Mouse (Mus musculus) MEL (cell line): ENCODE measurements around the gene Slc36a1. TPM values are rescaled to one million over a fixed set of nuclear protein-coding genes. Genes with fewer than 3 reads are reported as not detected.

ENCODE experiments used
- DNase-seq: peaks from one replicate; pipeline ENCODE4 v3.0.0; 2011; ENCODE audit warnings: low read depth, low spot score
- H3K27ac ChIP-seq: 2 replicates; pipeline ENCODE4 v1.5.1; 2012; ENCODE audit warnings: low read depth, mild to moderate bottlenecking, control low read depth, low read length, moderate library complexity; ENCODE audit not compliant: control insufficient read depth
- H3K27me3 ChIP-seq, 2 experiments: fragments of 150-350 bp in 1 of 2; sonication (generic) in 1 of 2; 2 replicates each; pipeline ENCODE4 v1.6.1; 2012; ENCODE audit warnings: low read length in 2 of 2, mild to moderate bottlenecking in 2 of 2, improper control_type of control experiment in 1 of 2, moderate library complexity in 1 of 2; ENCODE audit not compliant: insufficient read depth in 2 of 2, control insufficient read depth in 1 of 2
- H3K36me3 ChIP-seq, 2 experiments: 2 replicates each; pipeline ENCODE4 v1.6.1; 2012 to 2014; ENCODE audit warnings: low read length in 2 of 2, improper control_type of control experiment in 1 of 2, inconsistent platforms in 1 of 2, mild to moderate bottlenecking in 1 of 2; ENCODE audit not compliant: insufficient read depth in 2 of 2, control insufficient read depth in 1 of 2
- H3K4me1 ChIP-seq, 2 experiments: fragments of 150-350 bp in 1 of 2; sonication (generic) in 1 of 2; 2 replicates each; pipeline ENCODE4 v1.6.1; 2012; ENCODE audit warnings: low read length in 2 of 2, improper control_type of control experiment in 1 of 2, mild to moderate bottlenecking in 1 of 2; ENCODE audit not compliant: insufficient read depth in 2 of 2, control insufficient read depth in 1 of 2
- H3K4me3 ChIP-seq, 2 experiments: fragments of 150-350 bp in 1 of 2; sonication (generic) in 1 of 2; 2 replicates each; pipeline ENCODE4 v1.5.1; 2012; ENCODE audit warnings: low read depth in 2 of 2, low read length in 2 of 2, mild to moderate bottlenecking in 2 of 2, moderate library complexity in 2 of 2, control low read depth in 1 of 2, improper control_type of control experiment in 1 of 2; ENCODE audit not compliant: control insufficient read depth in 1 of 2, insufficient read depth in 1 of 2
- H3K79me2 ChIP-seq: 2 replicates; pipeline ENCODE4 v1.6.1; 2012; ENCODE audit warnings: mild to moderate bottlenecking, low read length, moderate library complexity; ENCODE audit not compliant: control insufficient read depth, poor library complexity, insufficient read depth
- H3K9ac ChIP-seq: 2 replicates; pipeline ENCODE4 v1.6.1; 2012; ENCODE audit warnings: low read depth, mild to moderate bottlenecking, control low read depth, low read length, moderate library complexity; ENCODE audit not compliant: control insufficient read depth, poor library complexity, severe bottlenecking
- H3K9me3 ChIP-seq: fragments of 150-350 bp; sonication (generic); replicated peaks from 2 replicates; pipeline ENCODE4 v1.6.1; 2012; ENCODE audit warnings: mild to moderate bottlenecking, low read length, improper control_type of control experiment, moderate library complexity; ENCODE audit not compliant: insufficient read depth
- BHLHE40 ChIP-seq: IDR thresholded peaks from 2 replicates; pipeline ENCODE4 v1.6.1; 2012; ENCODE audit warnings: low read depth, mild to moderate bottlenecking, inconsistent platforms, low read length, improper control_type of control experiment, borderline replicate concordance
- CHD2 ChIP-seq: IDR thresholded peaks from 2 replicates; pipeline ENCODE4 v1.6.1; 2011; ENCODE audit warnings: low read length, improper control_type of control experiment
- CTCF ChIP-seq, 3 experiments: IDR thresholded peaks in 2 of 3; conservative IDR thresholded peaks in 1 of 3; 2 replicates each; pipeline ENCODE4 v1.5.1; 2011 to 2012; ENCODE audit warnings: low read length in 3 of 3, low read depth in 2 of 3, mild to moderate bottlenecking in 2 of 3, improper control_type of control experiment in 1 of 3, inconsistent platforms in 1 of 3, mixed read lengths in 1 of 3, moderate library complexity in 1 of 3; ENCODE audit not compliant: control insufficient read depth in 1 of 3, insufficient read depth in 1 of 3, poor library complexity in 1 of 3, severe bottlenecking in 1 of 3
- E2F4 ChIP-seq: IDR thresholded peaks from 2 replicates; pipeline ENCODE4 v1.6.1; 2011; ENCODE audit warnings: low read depth, low read length, improper control_type of control experiment, borderline replicate concordance
- ELF1 ChIP-seq: IDR thresholded peaks from 2 replicates; pipeline ENCODE4 v1.6.1; 2014; ENCODE audit warnings: low read depth, mild to moderate bottlenecking, inconsistent platforms, low read length, improper control_type of control experiment, moderate library complexity
- EP300 ChIP-seq, 2 experiments: IDR thresholded peaks; 2 replicates each; pipeline ENCODE4 v1.6.1; 2011; ENCODE audit warnings: improper control_type of control experiment in 2 of 2, low read length in 2 of 2, low read depth in 1 of 2, mild to moderate bottlenecking in 1 of 2
- ETS1 ChIP-seq: IDR thresholded peaks from 2 replicates; pipeline ENCODE4 v1.6.1; 2012; ENCODE audit warnings: low read depth, mild to moderate bottlenecking, inconsistent platforms, low read length, improper control_type of control experiment, moderate library complexity
- GABPA ChIP-seq: IDR thresholded peaks from 2 replicates; pipeline ENCODE4 v1.6.1; 2012; ENCODE audit warnings: low read depth, mild to moderate bottlenecking, inconsistent platforms, low read length, improper control_type of control experiment, moderate library complexity
- GATA1 ChIP-seq: IDR thresholded peaks from 2 replicates; pipeline ENCODE4 v1.6.1; 2011; ENCODE audit warnings: low read depth, low read length, improper control_type of control experiment
- HCFC1 ChIP-seq: IDR thresholded peaks from 2 replicates; pipeline ENCODE4 v1.6.1; 2012; ENCODE audit warnings: low read depth, mild to moderate bottlenecking, inconsistent platforms, low read length, improper control_type of control experiment, moderate library complexity
- JUND ChIP-seq: IDR thresholded peaks from 2 replicates; pipeline ENCODE4 v1.6.1; 2011; ENCODE audit warnings: low read depth, mild to moderate bottlenecking, improper control_type of control experiment, low read length
- KAT2A ChIP-seq: conservative IDR thresholded peaks from 2 replicates; pipeline ENCODE4 v1.6.1; 2012; ENCODE audit warnings: low read depth, low read length, improper control_type of control experiment, inconsistent platforms
- MAFK ChIP-seq: IDR thresholded peaks from 2 replicates; pipeline ENCODE4 v1.6.1; 2011; ENCODE audit warnings: low read depth, mild to moderate bottlenecking, low read length, improper control_type of control experiment, borderline replicate concordance
- MAX ChIP-seq: IDR thresholded peaks from 2 replicates; pipeline ENCODE4 v1.6.1; 2011; ENCODE audit warnings: low read length, improper control_type of control experiment
- MAZ ChIP-seq: IDR thresholded peaks from 2 replicates; pipeline ENCODE4 v1.6.1; 2012; ENCODE audit warnings: low read depth, mild to moderate bottlenecking, inconsistent platforms, low read length, improper control_type of control experiment
- MEF2A ChIP-seq: IDR thresholded peaks from 2 replicates; pipeline ENCODE4 v1.6.1; 2014; ENCODE audit warnings: low read depth, mild to moderate bottlenecking, inconsistent platforms, low read length, improper control_type of control experiment; ENCODE audit not compliant: poor library complexity, insufficient replicate concordance, severe bottlenecking; ENCODE audit errors: extremely low read depth
- MXI1 ChIP-seq: IDR thresholded peaks from 2 replicates; pipeline ENCODE4 v1.6.1; 2011; ENCODE audit warnings: mild to moderate bottlenecking, low read depth, low read length, improper control_type of control experiment
- MYB ChIP-seq: IDR thresholded peaks from 2 replicates; pipeline ENCODE4 v1.6.1; 2011; ENCODE audit warnings: mild to moderate bottlenecking, low read depth, low read length, improper control_type of control experiment
- MYC ChIP-seq: IDR thresholded peaks from 2 replicates; pipeline ENCODE4 v1.6.1; 2011; ENCODE audit warnings: low read depth, mild to moderate bottlenecking, low read length, improper control_type of control experiment, moderate library complexity
- NELFE ChIP-seq: IDR thresholded peaks from 2 replicates; pipeline ENCODE4 v1.6.1; 2011; ENCODE audit warnings: low read depth, low read length, improper control_type of control experiment
- NRF1 ChIP-seq: IDR thresholded peaks from 2 replicates; pipeline ENCODE4 v1.6.1; 2014; ENCODE audit warnings: low read depth, mild to moderate bottlenecking, inconsistent platforms, low read length, improper control_type of control experiment, moderate library complexity; ENCODE audit not compliant: poor library complexity, insufficient read depth, severe bottlenecking
- POLR2A ChIP-seq, 2 experiments: IDR thresholded peaks; 2 replicates each; pipeline ENCODE4 v1.6.1; 2011 to 2012; ENCODE audit warnings: low read length in 2 of 2, mild to moderate bottlenecking in 2 of 2, control low read depth in 1 of 2, improper control_type of control experiment in 1 of 2, low read depth in 1 of 2, moderate library complexity in 1 of 2; ENCODE audit not compliant: control insufficient read depth in 1 of 2, insufficient read depth in 1 of 2, poor library complexity in 1 of 2
- POLR2AphosphoS2 ChIP-seq: IDR thresholded peaks from 2 replicates; pipeline ENCODE4 v1.6.1; 2011; ENCODE audit warnings: low read length, improper control_type of control experiment
- POLR2AphosphoS5 ChIP-seq: IDR thresholded peaks from 2 replicates; pipeline ENCODE4 v1.6.1; 2012; ENCODE audit warnings: low read depth, borderline replicate concordance, mild to moderate bottlenecking, inconsistent platforms, low read length, moderate library complexity, mixed read lengths
- RAD21 ChIP-seq: IDR thresholded peaks from 2 replicates; pipeline ENCODE4 v1.6.1; 2011; ENCODE audit warnings: mild to moderate bottlenecking, low read depth, low read length, improper control_type of control experiment
- RCOR1 ChIP-seq: IDR thresholded peaks from 2 replicates; pipeline ENCODE4 v1.6.1; 2012; ENCODE audit warnings: low read depth, mild to moderate bottlenecking, inconsistent platforms, low read length, improper control_type of control experiment
- SIN3A ChIP-seq: IDR thresholded peaks from 2 replicates; pipeline ENCODE4 v1.6.1; 2012; ENCODE audit warnings: low read length, improper control_type of control experiment, inconsistent platforms
- TAL1 ChIP-seq: IDR thresholded peaks from 2 replicates; pipeline ENCODE4 v1.6.1; 2012; ENCODE audit warnings: mild to moderate bottlenecking, inconsistent platforms, low read length, moderate library complexity, mixed read lengths
- TBP ChIP-seq: IDR thresholded peaks from 2 replicates; pipeline ENCODE4 v1.8.0; 2011; ENCODE audit warnings: low read depth, low read length, improper control_type of control experiment
- TCF12 ChIP-seq: IDR thresholded peaks from 2 replicates; pipeline ENCODE4 v1.6.1; 2014; ENCODE audit warnings: low read depth, mild to moderate bottlenecking, inconsistent platforms, low read length, improper control_type of control experiment, moderate library complexity
- UBTF ChIP-seq: IDR thresholded peaks from 2 replicates; pipeline ENCODE4 v1.6.1; 2012; ENCODE audit warnings: low read depth, mild to moderate bottlenecking, inconsistent platforms, low read length, improper control_type of control experiment, moderate library complexity, borderline replicate concordance; ENCODE audit not compliant: insufficient read depth
- USF1 ChIP-seq: IDR thresholded peaks from 2 replicates; pipeline ENCODE4 v1.6.1; 2014; ENCODE audit warnings: low read depth, mild to moderate bottlenecking, inconsistent platforms, low read length, improper control_type of control experiment, moderate library complexity
- USF2 ChIP-seq, 2 experiments: IDR thresholded peaks; 2 replicates each; pipeline ENCODE4 v1.6.1; 2011 to 2012; ENCODE audit warnings: improper control_type of control experiment in 2 of 2, low read length in 2 of 2, borderline replicate concordance in 1 of 2, inconsistent platforms in 1 of 2, low read depth in 1 of 2, mild to moderate bottlenecking in 1 of 2; ENCODE audit not compliant: insufficient read depth in 1 of 2
- ZC3H11A ChIP-seq: IDR thresholded peaks from 2 replicates; pipeline ENCODE4 v1.6.1; 2012; ENCODE audit warnings: low read depth, mild to moderate bottlenecking, inconsistent platforms, low read length, improper control_type of control experiment
- ZKSCAN1 ChIP-seq: IDR thresholded peaks from 2 replicates; pipeline ENCODE4 v1.6.1; 2012; ENCODE audit warnings: low read depth, mild to moderate bottlenecking, inconsistent platforms, low read length, improper control_type of control experiment, moderate library complexity
- ZMIZ1 ChIP-seq: IDR thresholded peaks from 2 replicates; pipeline ENCODE4 v1.6.1; 2012; ENCODE audit warnings: low read depth, mild to moderate bottlenecking, inconsistent platforms, low read length, improper control_type of control experiment, moderate library complexity
- ZNF384 ChIP-seq: IDR thresholded peaks from 2 replicates; pipeline ENCODE4 v1.6.1; 2012; ENCODE audit warnings: low read depth, mild to moderate bottlenecking, inconsistent platforms, low read length, improper control_type of control experiment
- polyA plus RNA-seq, 2 experiments: library from polyadenylated mRNA; stranded (reverse) in 1 of 2; unstranded in 1 of 2; fragments of >175 nt in 1 of 2; fragments of >200 nt in 1 of 2; gene quantifications; 2 replicates each; pipeline versions ENCODE4 v1.2.1 to v1.2.4; 2012; ENCODE audit warnings: low replicate concordance in 2 of 2, low read depth in 1 of 2; ENCODE audit not compliant: insufficient read length in 2 of 2, insufficient read depth in 1 of 2, missing spikeins in 1 of 2
- total RNA-seq: library from RNA; depleted of rRNA; stranded (reverse); fragments of 300-350 nt; gene quantifications from 2 replicates; pipeline ENCODE4 v1.2.3, GENCODE M21; 2012

Gene Slc36a1
- total and polyA plus RNA-seq, 3 experiments: 2.8 to 5.2 TPM; not detected in 1

- H3K9me3 ChIP-seq: no peaks in the 10 kb centered on the region
- no peaks in the 10 kb centered on the region for H3K27me3 ChIP-seq
- peak; percentile 94 for DNase-seq
- peaks cover 0 to 9% of the 10 kb centered on the region in 2 experiments; a peak in 2 of 4 replicates for H3K36me3 ChIP-seq
- peaks cover 9 to 29% of the 10 kb centered on the region in 2 experiments for H3K4me1 ChIP-seq
- peak overlapping the region; percentile 26 for H3K9ac ChIP-seq
- peak overlapping the region; percentile 6 to 45; a peak in 3 of 4 replicates for H3K4me3 ChIP-seq
- H3K79me2 ChIP-seq: no peaks in the 10 kb centered on the region
- H3K27ac ChIP-seq: peak overlapping the region; percentile 83
- TF ChIP-seq SIN3A (peak; percentile 91), USF2 (IDR thresholded peaks at IDR 0.05; ENCODE audit: borderline replicate concordance in 1 of 2, insufficient read depth in 1 of 2, low read depth in 1 of 2, low read length in 2 of 2) (no peak), MXI1 (no peak; the same call in none of the 2 replicates), UBTF (no peak), TBP (no peak; the same call in 1 of the 2 replicates), ZKSCAN1 (no peak), MAX (no peak; the same call in 1 of the 2 replicates), TCF12 (peak; percentile 50; the same call in 1 of the 2 replicates), ETS1 (peak; percentile 17; the same call in 1 of the 2 replicates), POLR2AphosphoS2 (no peak), MAZ (no peak), ZC3H11A (no peak), MEF2A (no peak), KAT2A (no peak), TAL1 (no peak), RAD21 (no peak), CHD2 (no peak), MYC (peak; percentile 80), JUND (peak; percentile 72), RCOR1 (no peak), HCFC1 (no peak), NRF1 (no peak), ELF1 (no peak), POLR2A (IDR thresholded peaks at IDR 0.05; ENCODE audit: control insufficient read depth in 1 of 2, insufficient read depth in 1 of 2, low read depth in 1 of 2, low read length in 2 of 2, poor library complexity in 1 of 2) (peak; percentile 26 to 65; a peak in 2 of 4 replicates), USF1 (no peak), GATA1 (no peak), MAFK (0 out of 2 replicates have a peak, but pooled peaks have one; percentile 24), BHLHE40 (no peak), EP300 (IDR thresholded peaks at IDR 0.05; ENCODE audit: low read depth in 1 of 2, low read length in 2 of 2) (peak in 1 of 2 experiments; percentile 42; a peak in 2 of 4 replicates), GABPA (no peak), ZMIZ1 (peak; percentile 69; the same call in 1 of the 2 replicates), NELFE (peak; percentile 40; the same call in 1 of the 2 replicates), E2F4 (no peak), ZNF384 (peak; percentile 90), MYB (no peak), POLR2AphosphoS5 (no peak), CTCF (IDR thresholded peaks at IDR 0.05 in 2 of 3, conservative IDR thresholded peaks at IDR 0.05 in 1 of 3; ENCODE audit: control insufficient read depth in 1 of 3, insufficient read depth in 1 of 3, low read depth in 2 of 3, low read length in 3 of 3, poor library complexity in 1 of 3, severe bottlenecking in 1 of 3) (no peak)
Measured at GRCm38 (mm10) chr11:55155070-55155421, 49.1 kb upstream of the Slc36a1 start.
